Mouse (Mus musculus) limb, embryonic 14.5 days (tissue): ENCODE results near the gene Ppp1r9b. TPM values are rescaled to one million over a fixed set of nuclear protein-coding genes. Genes with fewer than 3 reads are reported as not detected.

Experiments used
- ATAC-seq: fragments of 200-750 bp; cut with Nextera tagmentation; 2 replicates; pipeline ENCODE4 v1.8.0; 2017; ENCODE audit warnings: low read depth, moderate number of reproducible peaks, moderate TSS enrichment; ENCODE audit not compliant: low FRiP score
- DNase-seq: peaks from one replicate; pipeline ENCODE4 v3.0.0-alpha.2; 2015; ENCODE audit warnings: low spot score
- H3K27ac ChIP-seq: fragments of 300-500 bp; sonication (generic); replicated peaks from 2 replicates; pipeline ENCODE4 v1.5.1; 2014; ENCODE audit warnings: low read depth, mild to moderate bottlenecking, low read length, moderate library complexity, mixed read lengths
- H3K27me3 ChIP-seq: fragments of 300-500 bp; sonication (generic); 2 replicates; pipeline ENCODE4 v1.6.1; 2014; ENCODE audit warnings: low read length, mixed read lengths; ENCODE audit not compliant: control insufficient read depth, insufficient read depth
- H3K36me3 ChIP-seq: fragments of 300-500 bp; sonication (generic); 2 replicates; pipeline ENCODE4 v1.6.1; 2014; ENCODE audit warnings: mild to moderate bottlenecking, low read length, moderate library complexity, mixed read lengths; ENCODE audit not compliant: control insufficient read depth, insufficient read depth
- H3K4me1 ChIP-seq: fragments of 300-500 bp; sonication (generic); 2 replicates; pipeline ENCODE4 v1.6.1; 2014; ENCODE audit warnings: antibody characterized with exemption, low read length, mixed read lengths; ENCODE audit not compliant: control insufficient read depth, insufficient read depth
- H3K4me2 ChIP-seq: fragments of 300-500 bp; sonication (generic); replicated peaks from 2 replicates; pipeline ENCODE4 v1.6.1; 2014; ENCODE audit warnings: low read depth, mild to moderate bottlenecking, low read length, moderate library complexity; ENCODE audit not compliant: severe bottlenecking
- H3K4me3 ChIP-seq: fragments of 300-500 bp; sonication (generic); replicated peaks from 2 replicates; pipeline ENCODE4 v1.5.1; 2014; ENCODE audit warnings: low read length
- H3K9ac ChIP-seq: fragments of 300-500 bp; sonication (generic); 2 replicates; pipeline ENCODE4 v1.6.1; 2014; ENCODE audit warnings: mild to moderate bottlenecking, low read depth, low read length, moderate library complexity; ENCODE audit not compliant: severe bottlenecking
- H3K9me3 ChIP-seq: fragments of 300-500 bp; sonication (generic); 2 replicates; pipeline ENCODE4 v1.6.1; 2016; ENCODE audit warnings: low read length; ENCODE audit not compliant: control insufficient read depth
- POLR2A ChIP-seq: fragments of 200-500 bp; IDR thresholded peaks from 2 replicates; pipeline ENCODE4 v1.8.0; 2012; ENCODE audit warnings: inconsistent platforms, mild to moderate bottlenecking, moderate library complexity, borderline replicate concordance; ENCODE audit not compliant: insufficient read depth, insufficient read length; ENCODE audit errors: extremely low read depth
- WGBS: fragments of 180-500 bp; shearing (Covaris S2); extraction: QIAGEN DNeasy Blood & Tissue Kit; methylation state at CpG from one replicate; pipeline ENCODE4 v1.1.7; 2014; 5-methylcytosine and 5-hydroxymethylcytosine counted together
- polyA plus RNA-seq, 2 experiments: library from polyadenylated mRNA; depleted of rRNA in 1 of 2; stranded (reverse) in 1 of 2; unstranded in 1 of 2; fragments of >200 nt; fragmentation: Nextera tagmentation in 1 of 2; extraction: Ambion mirVana in 1 of 2; gene quantifications; 2 replicates each; pipeline versions ENCODE4 v1.2.1 to v1.2.3; 2012 to 2014

Ppp1r9b gene
- 32.8 and 34.6 TPM in 2 replicates for polyA plus RNA-seq (2012; rRNA removed)
- 17.3 and 17.9 TPM in 2 replicates for polyA plus RNA-seq (2014; fragmentation: Nextera tagmentation; extraction: Ambion mirVana)

- H3K4me3 ChIP-seq = peak within 1 kb of the TSS; percentile 87
- peak; percentile 91 for DNase-seq
- no peak for TF ChIP-seq POLR2A
- no peaks in the 10 kb centered on the region for H3K9me3 ChIP-seq
- H3K4me2 ChIP-seq = peak within 1 kb of the TSS; percentile 100
- peaks cover 63% of the 10 kb centered on the region for H3K4me1 ChIP-seq
- under 1% methylated on average over 48 of the region's 69 CpGs for WGBS
- peak; percentile 82 for ATAC-seq
- peak within 1 kb of the TSS; percentile 88 for H3K27ac ChIP-seq
- peak within 1 kb of the TSS; percentile 82 for H3K9ac ChIP-seq
- peaks cover 16% of the 10 kb centered on the region; the same call in 1 of the 2 replicates for H3K36me3 ChIP-seq
- no peaks in the 10 kb centered on the region for H3K27me3 ChIP-seq
These were observed at the start of gene Ppp1r9b for GRCm38 (mm10) chr11:94990749-94991577. Gene Ppp1r9b, plus strand, starts transcription at chr11:94991035.

- peak overlapping the region; percentile 93; the same call in 1 of the 2 replicates for H3K9ac ChIP-seq
These were observed 49.7 kb upstream of the Ppp1r9b start for GRCm38 (mm10) chr11:94941121-94941520.

GRCm38 (mm10) chr11:94941776-94942175 lies 49.1 kb upstream of the Ppp1r9b start:
- Histone ChIP-seq H3K36me3 (peaks cover 90% of the 10 kb centered on the region), H3K4me2 (peak overlapping the region; percentile 73; the same call in 1 of the 2 replicates), H3K9ac (peak overlapping the region; percentile 40), H3K9me3 (no peaks in the 10 kb centered on the region), H3K27me3 (no peaks in the 10 kb centered on the region), H3K4me1 (peaks cover 21% of the 10 kb centered on the region), H3K27ac (peak overlapping the region; percentile 93), H3K4me3 (no peak overlapping the region)
- no peak for TF ChIP-seq POLR2A
- ATAC-seq (no peak), DNase-seq (no peak)
- WGBS = 79% methylated on average over 8 of the region's 8 CpGs

More at GRCm38 (mm10) chr11:94941121-94941520, 49.7 kb upstream of the Ppp1r9b start:
- no peak for TF ChIP-seq POLR2A
- Histone ChIP-seq H3K36me3 (peaks cover 84% of the 10 kb centered on the region), H3K4me3 (0 out of 2 replicates have a peak overlapping the region, but pooled peaks have one; percentile 75), H3K4me2 (peak overlapping the region; percentile 73), H3K27me3 (no peaks in the 10 kb centered on the region), H3K9me3 (no peaks in the 10 kb centered on the region), H3K4me1 (peaks cover 21% of the 10 kb centered on the region), H3K27ac (peak overlapping the region; percentile 93)
- 55% methylated on average over 8 of the region's 9 CpGs for WGBS
- ATAC-seq (no peak), DNase-seq (no peak)

GRCm38 (mm10) chr11:94942282-94943023 lies 48.4 kb upstream of the Ppp1r9b start:
- H3K4me2 ChIP-seq = peak overlapping the region; percentile 73

GRCm38 (mm10) chr11:94943054-94943453 lies 47.8 kb upstream of the Ppp1r9b start:
- no peaks in the 10 kb centered on the region for H3K27me3 ChIP-seq
- DNase-seq = no peak
- ATAC-seq = no peak
- peak overlapping the region; percentile 73; the same call in 1 of the 2 replicates for H3K4me2 ChIP-seq
- TF ChIP-seq POLR2A = no peak
- WGBS = 83% methylated on average over 15 of the region's 15 CpGs
- no peaks in the 10 kb centered on the region for H3K9me3 ChIP-seq
- H3K4me1 ChIP-seq = peaks cover 20% of the 10 kb centered on the region
- no peak overlapping the region for H3K4me3 ChIP-seq
- peak overlapping the region; percentile 93 for H3K27ac ChIP-seq
- H3K36me3 ChIP-seq = peaks cover 99% of the 10 kb centered on the region
- peak overlapping the region; percentile 34; the same call in 1 of the 2 replicates for H3K9ac ChIP-seq

More at GRCm38 (mm10) chr11:94942282-94943023, 48.4 kb upstream of the Ppp1r9b start:
- H3K4me3 ChIP-seq = no peak overlapping the region
- TF ChIP-seq POLR2A = no peak
- peaks cover 97% of the 10 kb centered on the region for H3K36me3 ChIP-seq
- 0 out of 2 replicates have a peak overlapping the region, but pooled peaks have one; percentile 34 for H3K9ac ChIP-seq
- H3K9me3 ChIP-seq = no peaks in the 10 kb centered on the region
- no peaks in the 10 kb centered on the region for H3K27me3 ChIP-seq
- WGBS = 56% methylated on average over 13 of the region's 13 CpGs
- peak overlapping the region; percentile 93 for H3K27ac ChIP-seq
- DNase-seq = no peak
- no peak for ATAC-seq
- H3K4me1 ChIP-seq = peaks cover 21% of the 10 kb centered on the region
